Comparison of ENCODE assay signal across 14 mouse cellular contexts in the genomic region with DNA sequence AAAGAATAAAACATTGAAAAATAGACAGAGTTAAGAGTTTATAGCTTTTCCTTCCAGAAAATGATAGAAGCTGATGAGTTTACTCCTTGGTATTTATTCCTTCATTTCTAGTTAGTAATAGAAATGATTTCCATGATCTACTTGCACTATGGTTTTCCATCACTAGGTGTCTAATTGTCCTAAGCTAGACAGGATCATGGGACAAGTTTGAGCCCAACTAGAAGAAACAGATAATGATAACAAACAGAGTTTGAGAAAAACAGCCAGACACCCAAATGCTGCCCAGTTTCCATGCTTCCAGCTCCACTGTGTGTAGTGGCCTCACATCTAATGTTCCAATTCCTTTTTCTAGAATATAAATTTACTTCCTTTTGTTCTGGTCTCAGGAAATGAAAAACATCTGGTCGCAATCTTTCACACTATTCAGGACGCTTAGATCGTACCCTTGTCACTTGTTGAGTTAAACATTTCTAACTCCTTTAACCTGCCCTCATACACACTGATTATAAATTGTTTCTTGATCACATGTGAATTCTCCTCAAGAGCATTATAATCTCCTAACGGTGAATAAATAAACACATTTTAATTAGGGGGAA.
A peak's percentile ranks its signal among the peaks of the same experiment; 100 is the strongest.
DNase-seq lines count a peak whose midpoint lies in the region; ATAC-seq and TF ChIP-seq lines count a peak whose summit lies in the region.
"Had no signal": no experiment of that assay in that cellular context is flagged by ENCODE, and none has a peak within 500 bp of the region (broad histone marks: within the 10 kb centered on the region; RNA-seq: fewer than 3 reads in every experiment).

No protein-coding gene starts in this region.

- no peak for TF ChIP-seq CTCF in kidney, adult 2 months (conservative IDR thresholded peaks at IDR 0.05; ENCODE audit: insufficient read depth, insufficient read length, low read depth, low read length)
- TF ChIP-seq CTCF in midbrain, postnatal 0 days (IDR thresholded peaks at IDR 0.05): peak; percentile 24
- peak; percentile 48 for TF ChIP-seq CTCF in stomach, postnatal 0 days (IDR thresholded peaks at IDR 0.05; ENCODE audit: low read depth)

- no peak for TF ChIP-seq EP300 in stomach, postnatal 0 days (optimal IDR thresholded peaks at IDR 0.05)

- no peak for DNase-seq in kidney, adult 2 months
- no peak for DNase-seq in midbrain, postnatal 0 days (ENCODE audit: low spot score)
- DNase-seq in stomach, postnatal 0 days (ENCODE audit: low spot score): no peak
- DNase-seq in gastrocnemius, postnatal 36 days: no peak
- DNase-seq in retina, postnatal 1 day: no peak
- DNase-seq: cerebellum, adult 8-10 months; kidney, postnatal 14 days had no signal

- no peak overlapping the region for H3K27ac ChIP-seq in kidney, embryonic 15.5 days
- H3K27ac ChIP-seq in kidney, adult 2 months (ENCODE audit: insufficient read depth, low read depth, low read length): no peak overlapping the region
- no peak overlapping the region for H3K27ac ChIP-seq in midbrain, postnatal 0 days (ENCODE audit: low read depth, low read length)
- H3K27ac ChIP-seq in midbrain, embryonic 13.5 days: no peak overlapping the region
- no peak overlapping the region for H3K27ac ChIP-seq in stomach, postnatal 0 days (replicated peaks)

- no peak overlapping the region for H3K4me2 ChIP-seq in kidney, embryonic 15.5 days
- H3K4me2 ChIP-seq in midbrain, postnatal 0 days (ENCODE audit: low read depth, low read length, poor library complexity, severe bottlenecking): no peak overlapping the region
- no peak overlapping the region for H3K4me2 ChIP-seq in midbrain, embryonic 13.5 days (replicated peaks)
- H3K4me2 ChIP-seq in stomach, postnatal 0 days (replicated peaks; ENCODE audit: low read depth): no peak overlapping the region
- H3K4me2 ChIP-seq: heart, embryonic 12.5 days; midbrain, embryonic 11.5 days had no signal

- 37% methylated on average over 4 of the region's 4 CpGs for WGBS in kidney, embryonic 15.5 days
- WGBS in kidney, adult 2 months: 37% methylated on average over 4 of the region's 4 CpGs
- 87% methylated on average over 4 of the region's 4 CpGs for WGBS in midbrain, postnatal 0 days
- 89% methylated on average over 4 of the region's 4 CpGs for WGBS in midbrain, embryonic 13.5 days
- 39% methylated on average over 4 of the region's 4 CpGs for WGBS in stomach, postnatal 0 days

- no peaks in the 10 kb centered on the region for H3K36me3 ChIP-seq in kidney, embryonic 15.5 days
- no peaks in the 10 kb centered on the region for H3K36me3 ChIP-seq in kidney, adult 2 months (ENCODE audit: control insufficient read depth, insufficient read depth, low read length)
- no peaks in the 10 kb centered on the region for H3K36me3 ChIP-seq in midbrain, postnatal 0 days (ENCODE audit: insufficient read depth, low read length)
- no peaks in the 10 kb centered on the region for H3K36me3 ChIP-seq in midbrain, embryonic 13.5 days
- H3K36me3 ChIP-seq in stomach, postnatal 0 days (ENCODE audit: control insufficient read depth, insufficient read depth, low read length): no peaks in the 10 kb centered on the region
- H3K36me3 ChIP-seq: heart, embryonic 12.5 days had no signal

- intact Hi-C loops in gastrocnemius, postnatal 36 days (cut with DNase I): no loop called here

- H3K9me3 ChIP-seq in kidney, embryonic 15.5 days (replicated peaks): no peaks in the 10 kb centered on the region
- H3K9me3 ChIP-seq in midbrain, postnatal 0 days (ENCODE audit: low read length): no peaks in the 10 kb centered on the region
- no peaks in the 10 kb centered on the region for H3K9me3 ChIP-seq in midbrain, embryonic 13.5 days
- H3K9me3 ChIP-seq in stomach, postnatal 0 days (ENCODE audit: control insufficient read depth, low read length): no peaks in the 10 kb centered on the region
- H3K9me3 ChIP-seq: heart, embryonic 12.5 days had no signal

- H3K4me3 ChIP-seq in kidney, embryonic 15.5 days (replicated peaks): no peak overlapping the region
- H3K4me3 ChIP-seq in kidney, adult 2 months (ENCODE audit: insufficient read depth, low read depth, low read length): no peak overlapping the region
- H3K4me3 ChIP-seq in midbrain, postnatal 0 days (ENCODE audit: low read depth, low read length): no peak overlapping the region
- H3K4me3 ChIP-seq in midbrain, embryonic 13.5 days (replicated peaks): no peak overlapping the region
- no peak overlapping the region for H3K4me3 ChIP-seq in stomach, postnatal 0 days (ENCODE audit: low read depth, low read length)
- H3K4me3 ChIP-seq: erythroblast, embryonic 14.5 days; heart, embryonic 12.5 days had no signal

- ATAC-seq in kidney, embryonic 15.5 days (replicated peaks; ENCODE audit: low FRiP score): peak; percentile 54; the same call in 1 of the 2 replicates
- no peak for ATAC-seq in midbrain, postnatal 0 days (ENCODE audit: low FRiP score)
- no peak for ATAC-seq in midbrain, embryonic 13.5 days
- peak; percentile 56 for ATAC-seq in granulocyte monocyte progenitor cell, adult 5-6 weeks (replicated peaks; ENCODE audit: poor library complexity, severe bottlenecking)
- no peak for ATAC-seq in stomach, postnatal 0 days (ENCODE audit: low FRiP score, low TSS enrichment)

- 0 out of 2 replicates have a peak, but pooled peaks cover 2% of the 10 kb centered on the region for H3K4me1 ChIP-seq in kidney, embryonic 15.5 days
- H3K4me1 ChIP-seq in kidney, adult 2 months (ENCODE audit: control insufficient read depth, insufficient read depth, low read length): no peaks in the 10 kb centered on the region
- H3K4me1 ChIP-seq in midbrain, postnatal 0 days (ENCODE audit: insufficient read depth, low read length): no peaks in the 10 kb centered on the region
- H3K4me1 ChIP-seq in midbrain, embryonic 13.5 days (replicated peaks): no peaks in the 10 kb centered on the region
- no peaks in the 10 kb centered on the region for H3K4me1 ChIP-seq in stomach, postnatal 0 days (replicated peaks; ENCODE audit: control insufficient read depth, insufficient read depth)

- TF ChIP-seq POLR2A in kidney, adult 2 months (IDR thresholded peaks at IDR 0.05; ENCODE audit: low read depth, low read length): no peak

- H3K27me3 ChIP-seq in kidney, embryonic 15.5 days: no peaks in the 10 kb centered on the region
- no peaks in the 10 kb centered on the region for H3K27me3 ChIP-seq in kidney, adult 2 months (replicated peaks; ENCODE audit: control insufficient read depth, insufficient read depth, low read length)
- no peaks in the 10 kb centered on the region for H3K27me3 ChIP-seq in midbrain, postnatal 0 days (ENCODE audit: insufficient read depth, low read length)
- no peaks in the 10 kb centered on the region for H3K27me3 ChIP-seq in midbrain, embryonic 13.5 days
- H3K27me3 ChIP-seq in stomach, postnatal 0 days (ENCODE audit: control insufficient read depth, insufficient read depth, low read length): no peaks in the 10 kb centered on the region
- H3K27me3 ChIP-seq: CH12.LX; heart, embryonic 12.5 days had no signal

- no peak overlapping the region for H3K9ac ChIP-seq in kidney, embryonic 15.5 days
- H3K9ac ChIP-seq in midbrain, postnatal 0 days (replicated peaks; ENCODE audit: low read length, poor library complexity, severe bottlenecking): no peak overlapping the region
- H3K9ac ChIP-seq in midbrain, embryonic 13.5 days (replicated peaks): no peak overlapping the region
- no peak overlapping the region for H3K9ac ChIP-seq in stomach, postnatal 0 days (ENCODE audit: low read length)
- H3K9ac ChIP-seq: heart, embryonic 12.5 days had no signal

Comparison
In these comparisons a context has a peak if more than half of its experiments do, and no peak if none do; other contexts are left out.
1. ATAC-seq: peak in kidney, embryonic 15.5 days (single experiment) and granulocyte monocyte progenitor cell, adult 5-6 weeks (single experiment); none in midbrain, postnatal 0 days (single experiment), midbrain, embryonic 13.5 days (single experiment) and stomach, postnatal 0 days (single experiment).